Mouse (Mus musculus) hindbrain, embryonic 11.5 days (tissue): ENCODE data around the gene Magi2. TPM values are rescaled to one million over a fixed set of nuclear protein-coding genes. Genes with fewer than 3 reads are reported as not detected.

Experiments used
- ATAC-seq: fragments of 200-750 bp; cut with Nextera tagmentation; 2 replicates; pipeline ENCODE4 v1.8.0; 2017; ENCODE audit warnings: mild to moderate bottlenecking, moderate TSS enrichment, moderate library complexity; ENCODE audit not compliant: low FRiP score
- DNase-seq: peaks from one replicate; pipeline ENCODE4 v3.0.0-alpha.2; 2015; ENCODE audit warnings: low spot score
- H3K27ac ChIP-seq: fragments of 300-500 bp; sonication (generic); 2 replicates; pipeline ENCODE4 v1.5.1; 2014; ENCODE audit warnings: mild to moderate bottlenecking, low read depth, low read length
- H3K27me3 ChIP-seq: fragments of 300-500 bp; sonication (generic); 2 replicates; pipeline ENCODE4 v1.6.1; 2014; ENCODE audit warnings: mild to moderate bottlenecking, low read length, moderate library complexity, mixed read lengths; ENCODE audit not compliant: control insufficient read depth, insufficient read depth
- H3K36me3 ChIP-seq: fragments of 300-500 bp; sonication (generic); 2 replicates; pipeline ENCODE4 v1.6.1; 2014; ENCODE audit warnings: mild to moderate bottlenecking, low read length, moderate library complexity, mixed read lengths; ENCODE audit not compliant: control insufficient read depth, insufficient read depth
- H3K4me1 ChIP-seq: fragments of 300-500 bp; sonication (generic); replicated peaks from 2 replicates; pipeline ENCODE4 v1.6.1; 2014; ENCODE audit warnings: low read length, mixed read lengths; ENCODE audit not compliant: control insufficient read depth, insufficient read depth
- H3K4me2 ChIP-seq: fragments of 300-500 bp; sonication (generic); replicated peaks from 2 replicates; pipeline ENCODE4 v1.6.1; 2014; ENCODE audit warnings: mild to moderate bottlenecking, low read depth, low read length
- H3K4me3 ChIP-seq: fragments of 300-500 bp; sonication (generic); 2 replicates; pipeline ENCODE4 v1.5.1; 2014; ENCODE audit warnings: low read depth, low read length
- H3K9ac ChIP-seq: fragments of 300-500 bp; sonication (generic); 2 replicates; pipeline ENCODE4 v1.6.1; 2014; ENCODE audit warnings: low read depth, low read length
- H3K9me3 ChIP-seq: fragments of 300-500 bp; sonication (generic); 2 replicates; pipeline ENCODE4 v1.6.1; 2016; ENCODE audit warnings: low read length; ENCODE audit not compliant: control insufficient read depth
- WGBS: fragments of 180-500 bp; shearing (Covaris S2); extraction: QIAGEN DNeasy Blood & Tissue Kit; methylation state at CpG from one replicate; pipeline ENCODE4 v1.1.7; 2014; 5-methylcytosine and 5-hydroxymethylcytosine counted together
- polyA plus RNA-seq: library from polyadenylated mRNA; unstranded; fragments of >200 nt; fragmentation: Nextera tagmentation; extraction: Ambion mirVana; gene quantifications from 2 replicates; pipeline ENCODE4 v1.2.1, GENCODE M21; 2014

The Magi2 gene
- polyA plus RNA-seq, 1 experiment from 2014 or later: 8.7 TPM

GRCm38 (mm10) chr5:20679920-20680319 is 1453.1 kb downstream of the Magi2 start:
- ATAC-seq (no peak), DNase-seq (no peak)
- H3K4me3 ChIP-seq: no peak overlapping the region
- H3K27ac ChIP-seq: no peak overlapping the region
- H3K9me3 ChIP-seq: no peaks in the 10 kb centered on the region
- 94% methylated on average over 6 of the region's 6 CpGs for WGBS
- no peaks in the 10 kb centered on the region for H3K4me1 ChIP-seq
- no peaks in the 10 kb centered on the region for H3K27me3 ChIP-seq
- no peaks in the 10 kb centered on the region for H3K36me3 ChIP-seq
- H3K9ac ChIP-seq: no peak overlapping the region
- no peak overlapping the region for H3K4me2 ChIP-seq

GRCm38 (mm10) chr5:20680833-20681530 is 1454.1 kb downstream of the Magi2 start:
- DNase-seq: no peak
- Histone ChIP-seq H3K4me3 (no peak overlapping the region), H3K4me1 (no peaks in the 10 kb centered on the region), H3K9me3 (no peaks in the 10 kb centered on the region), H3K4me2 (no peak overlapping the region), H3K27me3 (no peaks in the 10 kb centered on the region), H3K27ac (no peak overlapping the region), H3K36me3 (no peaks in the 10 kb centered on the region), H3K9ac (no peak overlapping the region)
- no peak for ATAC-seq
- 75% methylated on average over 15 of the region's 15 CpGs for WGBS

- ATAC-seq (peak; percentile 51), DNase-seq (no peak)
- Histone ChIP-seq H3K4me2 (no peak overlapping the region), H3K27me3 (no peaks in the 10 kb centered on the region), H3K9ac (no peak overlapping the region), H3K4me1 (no peaks in the 10 kb centered on the region), H3K27ac (no peak overlapping the region), H3K9me3 (no peaks in the 10 kb centered on the region), H3K36me3 (no peaks in the 10 kb centered on the region), H3K4me3 (no peak overlapping the region)
- WGBS: 66% methylated on average over 10 of the region's 10 CpGs
These were observed 1454.8 kb downstream of the Magi2 start for GRCm38 (mm10) chr5:20681660-20682059.

GRCm38 (mm10) chr5:20682208-20682607 is 1455.4 kb downstream of the Magi2 start:
- no peaks in the 10 kb centered on the region for H3K9me3 ChIP-seq
- no peaks in the 10 kb centered on the region for H3K27me3 ChIP-seq
- H3K9ac ChIP-seq: no peak overlapping the region
- DNase-seq (peak; percentile 12), ATAC-seq (peak; percentile 63)
- WGBS: 52% methylated on average over 7 of the region's 7 CpGs
- no peaks in the 10 kb centered on the region for H3K36me3 ChIP-seq
- H3K4me2 ChIP-seq: no peak overlapping the region
- H3K27ac ChIP-seq: no peak overlapping the region
- H3K4me3 ChIP-seq: no peak overlapping the region
- H3K4me1 ChIP-seq: no peaks in the 10 kb centered on the region

- no peaks in the 10 kb centered on the region for H3K27me3 ChIP-seq
- H3K4me2 ChIP-seq: no peak overlapping the region
- H3K4me1 ChIP-seq: no peaks in the 10 kb centered on the region
- H3K9ac ChIP-seq: no peak overlapping the region
- H3K4me3 ChIP-seq: no peak overlapping the region
- no peaks in the 10 kb centered on the region for H3K36me3 ChIP-seq
- DNase-seq: no peak
- 85% methylated on average over 6 of the region's 6 CpGs for WGBS
- H3K27ac ChIP-seq: no peak overlapping the region
- H3K9me3 ChIP-seq: no peaks in the 10 kb centered on the region
- ATAC-seq: no peak
These were observed 1457.3 kb downstream of the Magi2 start for GRCm38 (mm10) chr5:20684112-20684511.

- no peaks in the 10 kb centered on the region for H3K27me3 ChIP-seq
- no peak overlapping the region for H3K9ac ChIP-seq
- H3K4me2 ChIP-seq: no peak overlapping the region
- no peak overlapping the region for H3K27ac ChIP-seq
- H3K36me3 ChIP-seq: no peaks in the 10 kb centered on the region
- WGBS: 98% methylated on average over 3 of the region's 3 CpGs
- no peak overlapping the region for H3K4me3 ChIP-seq
- DNase-seq (no peak), ATAC-seq (no peak)
- H3K4me1 ChIP-seq: no peaks in the 10 kb centered on the region
- H3K9me3 ChIP-seq: no peaks in the 10 kb centered on the region
These were observed 1465.4 kb downstream of the Magi2 start for GRCm38 (mm10) chr5:20692230-20692629.

GRCm38 (mm10) chr5:20699116-20699515 is 1472.3 kb downstream of the Magi2 start:
- 82% methylated on average over 5 of the region's 5 CpGs for WGBS
- H3K36me3 ChIP-seq: no peaks in the 10 kb centered on the region
- H3K4me1 ChIP-seq: no peaks in the 10 kb centered on the region
- no peak overlapping the region for H3K4me3 ChIP-seq
- DNase-seq (no peak), ATAC-seq (no peak)
- H3K9me3 ChIP-seq: no peaks in the 10 kb centered on the region
- no peaks in the 10 kb centered on the region for H3K27me3 ChIP-seq
- H3K27ac ChIP-seq: no peak overlapping the region
- H3K9ac ChIP-seq: no peak overlapping the region
- H3K4me2 ChIP-seq: no peak overlapping the region

- no peaks in the 10 kb centered on the region for H3K36me3 ChIP-seq
- H3K9me3 ChIP-seq: no peaks in the 10 kb centered on the region
- 1% methylated on average over 43 of the region's 57 CpGs for WGBS
- ATAC-seq (peak; percentile 97), DNase-seq (peak; percentile 87)
- no peaks in the 10 kb centered on the region for H3K27me3 ChIP-seq
- peak overlapping the region; percentile 65 for H3K4me3 ChIP-seq
- H3K9ac ChIP-seq: peak overlapping the region; percentile 91
- no peaks in the 10 kb centered on the region for H3K4me1 ChIP-seq
- H3K27ac ChIP-seq: peak overlapping the region; percentile 98
- peak overlapping the region; percentile 80 for H3K4me2 ChIP-seq
These were observed 1474.9 kb downstream of the Magi2 start for GRCm38 (mm10) chr5:20701483-20702421.
